Mouse (Mus musculus): ENCODE data around the gene Dusp13. TPM values are rescaled to one million over a fixed set of nuclear protein-coding genes. Genes with fewer than 3 reads are reported as not detected.

Gene Dusp13
- polyA plus RNA-seq, 2 experiments: 0.04 TPM; not detected in 1

GRCm38 (mm10) chr14:21761560-21761959, 10.6 kb upstream of the Dusp13 start:
- Histone ChIP-seq H3K27ac (no peak overlapping the region), H3K4me2 (ENCODE audit: low read depth) (no peak overlapping the region), H3K36me3 (replicated peaks; ENCODE audit: control insufficient read depth, insufficient read depth, low read depth) (no peaks in the 10 kb centered on the region), H3K27me3 (ENCODE audit: control insufficient read depth, insufficient read depth, low read length) (no peaks in the 10 kb centered on the region), H3K4me1 (replicated peaks; ENCODE audit: control insufficient read depth in 2 of 2, insufficient read depth in 2 of 2, low read length in 1 of 2) (peaks cover 18 to 35% of the 10 kb centered on the region in 2 experiments), H3K9ac (replicated peaks) (no peak overlapping the region), H3K4me3 (ENCODE audit: insufficient read depth in 1 of 2, low read depth in 2 of 2, low read length in 2 of 2) (no peak overlapping the region), H3K9me3 (ENCODE audit: control insufficient read depth, low read length) (no peaks in the 10 kb centered on the region)
- 79% methylated on average over 9 of the region's 9 CpGs for WGBS (ENCODE audit: insufficient replicate concordance)
- no peak for DNase-seq (ENCODE audit: low read depth in 3 of 3, low spot score in 3 of 3)
- TF ChIP-seq EP300 (IDR thresholded peaks at IDR 0.05; ENCODE audit: low read depth) (no peak), CTCF (IDR thresholded peaks at IDR 0.05; ENCODE audit: low read depth) (no peak)
- no peak for ATAC-seq (ENCODE audit: insufficient read depth)

- H3K9ac ChIP-seq (replicated peaks): no peak overlapping the region
- 49% methylated on average over 4 of the region's 4 CpGs for WGBS (ENCODE audit: insufficient replicate concordance)
- TF ChIP-seq EP300 (IDR thresholded peaks at IDR 0.05; ENCODE audit: low read depth): no peak
- no peak for TF ChIP-seq CTCF (IDR thresholded peaks at IDR 0.05; ENCODE audit: low read depth)
- no peak overlapping the region for H3K4me2 ChIP-seq (ENCODE audit: low read depth)
- DNase-seq (ENCODE audit: low read depth in 3 of 3, low spot score in 3 of 3): no peak
- H3K27ac ChIP-seq: no peak overlapping the region
- no peak overlapping the region for H3K4me3 ChIP-seq (ENCODE audit: insufficient read depth in 1 of 2, low read depth in 2 of 2, low read length in 2 of 2)
- H3K4me1 ChIP-seq (replicated peaks; ENCODE audit: control insufficient read depth in 2 of 2, insufficient read depth in 2 of 2, low read length in 1 of 2): peaks cover 31 to 41% of the 10 kb centered on the region in 2 experiments
- no peak for ATAC-seq (ENCODE audit: insufficient read depth)
- H3K9me3 ChIP-seq (ENCODE audit: control insufficient read depth, low read length): no peaks in the 10 kb centered on the region
- H3K36me3 ChIP-seq (replicated peaks; ENCODE audit: control insufficient read depth, insufficient read depth, low read depth): no peaks in the 10 kb centered on the region
- H3K27me3 ChIP-seq (ENCODE audit: control insufficient read depth, insufficient read depth, low read length): no peaks in the 10 kb centered on the region
Observed at GRCm38 (mm10) chr14:21753367-21753766, 2.4 kb upstream of the Dusp13 start.

GRCm38 (mm10) chr14:21752411-21752810, 1.4 kb upstream of the Dusp13 start:
- Histone ChIP-seq H3K27ac (no peak overlapping the region), H3K36me3 (replicated peaks; ENCODE audit: control insufficient read depth, insufficient read depth, low read depth) (no peaks in the 10 kb centered on the region), H3K27me3 (ENCODE audit: control insufficient read depth, insufficient read depth, low read length) (no peaks in the 10 kb centered on the region), H3K4me2 (ENCODE audit: low read depth) (peak overlapping the region; percentile 84), H3K9ac (replicated peaks) (no peak overlapping the region), H3K9me3 (ENCODE audit: control insufficient read depth, low read length) (no peaks in the 10 kb centered on the region), H3K4me3 (ENCODE audit: insufficient read depth in 1 of 2, low read depth in 2 of 2, low read length in 2 of 2) (no peak overlapping the region; a peak in 1 of 4 replicates), H3K4me1 (replicated peaks; ENCODE audit: control insufficient read depth in 2 of 2, insufficient read depth in 2 of 2, low read length in 1 of 2) (peaks cover 25 to 37% of the 10 kb centered on the region in 2 experiments)
- no peak for ATAC-seq (ENCODE audit: insufficient read depth)
- DNase-seq (ENCODE audit: low read depth in 3 of 3, low spot score in 3 of 3): no peak
- TF ChIP-seq EP300 (IDR thresholded peaks at IDR 0.05; ENCODE audit: low read depth) (no peak), CTCF (IDR thresholded peaks at IDR 0.05; ENCODE audit: low read depth) (no peak)
- 82% methylated on average over 3 of the region's 3 CpGs for WGBS (ENCODE audit: insufficient replicate concordance)

DNA sequence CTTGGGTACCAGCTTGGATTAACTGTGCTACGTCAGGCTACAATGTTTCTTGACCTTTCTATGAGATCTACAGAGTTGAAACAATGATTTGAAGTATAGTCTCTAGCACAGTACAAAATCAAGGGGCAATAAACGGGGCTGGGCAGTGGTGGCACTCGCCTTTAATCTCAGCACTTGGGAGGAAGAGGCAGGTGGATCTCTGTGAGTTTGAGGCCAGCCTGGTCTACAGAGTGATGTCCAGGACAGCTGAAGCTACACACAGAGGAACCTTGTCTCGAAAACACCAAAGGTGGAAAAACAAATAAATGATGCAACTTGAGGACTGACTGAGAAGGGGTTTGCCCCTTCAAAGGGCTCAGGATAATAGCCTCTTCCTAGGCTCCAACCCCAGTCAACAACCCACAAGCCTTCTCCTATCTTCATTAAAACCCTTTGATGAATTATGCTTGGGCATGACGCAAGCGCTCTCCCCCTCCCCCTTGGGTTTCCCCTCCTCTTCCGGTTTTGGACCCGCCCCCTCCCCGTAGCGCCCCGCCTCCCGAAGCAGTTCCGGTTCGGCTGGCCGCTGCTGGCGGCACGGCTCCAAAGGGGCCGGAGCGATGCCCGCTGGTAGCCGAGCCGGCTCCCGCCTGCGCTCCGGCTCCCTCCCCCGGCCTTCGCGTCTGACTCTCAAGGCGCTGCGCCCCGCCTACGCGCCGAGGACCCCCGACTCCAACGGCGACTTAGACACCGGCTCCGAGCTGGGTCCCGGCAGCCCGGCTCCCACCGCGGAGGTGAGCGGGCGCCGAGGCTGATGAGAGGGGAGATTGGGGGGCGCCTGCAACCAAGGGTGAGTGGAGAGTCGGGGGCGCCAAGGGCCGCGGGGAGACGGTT, 737 bp downstream of the Dusp13 start, which contains the start of gene Samd8:
TSS of gene Samd8 (plus strand) at position 524 of the 873 bp plus-strand sequence.
- Histone ChIP-seq H3K4me3 (ENCODE audit: insufficient read depth in 1 of 2, low read depth in 2 of 2, low read length in 2 of 2) (peak within 1 kb of the TSS; percentile 89 to 99), H3K27ac (peak within 1 kb of the TSS; percentile 35), H3K27me3 (ENCODE audit: control insufficient read depth, insufficient read depth, low read length) (no peaks in the 10 kb centered on the region), H3K4me1 (replicated peaks; ENCODE audit: control insufficient read depth in 2 of 2, insufficient read depth in 2 of 2, low read length in 1 of 2) (peaks cover 16 to 21% of the 10 kb centered on the region in 2 experiments), H3K9me3 (ENCODE audit: control insufficient read depth, low read length) (no peaks in the 10 kb centered on the region), H3K4me2 (ENCODE audit: low read depth) (peak within 1 kb of the TSS; percentile 84), H3K9ac (replicated peaks) (peak within 1 kb of the TSS; percentile 92), H3K36me3 (replicated peaks; ENCODE audit: control insufficient read depth, insufficient read depth, low read depth) (no peaks in the 10 kb centered on the region)
- 6% methylated on average over 50 of the region's 52 CpGs for WGBS (ENCODE audit: insufficient replicate concordance)
- peak; percentile 84 for ATAC-seq (ENCODE audit: insufficient read depth)
- peak; percentile 70 to 75 (median 71) for DNase-seq (ENCODE audit: low read depth in 3 of 3, low spot score in 3 of 3)
- TF ChIP-seq EP300 (IDR thresholded peaks at IDR 0.05; ENCODE audit: low read depth) (no peak), CTCF (IDR thresholded peaks at IDR 0.05; ENCODE audit: low read depth) (no peak)

DNA sequence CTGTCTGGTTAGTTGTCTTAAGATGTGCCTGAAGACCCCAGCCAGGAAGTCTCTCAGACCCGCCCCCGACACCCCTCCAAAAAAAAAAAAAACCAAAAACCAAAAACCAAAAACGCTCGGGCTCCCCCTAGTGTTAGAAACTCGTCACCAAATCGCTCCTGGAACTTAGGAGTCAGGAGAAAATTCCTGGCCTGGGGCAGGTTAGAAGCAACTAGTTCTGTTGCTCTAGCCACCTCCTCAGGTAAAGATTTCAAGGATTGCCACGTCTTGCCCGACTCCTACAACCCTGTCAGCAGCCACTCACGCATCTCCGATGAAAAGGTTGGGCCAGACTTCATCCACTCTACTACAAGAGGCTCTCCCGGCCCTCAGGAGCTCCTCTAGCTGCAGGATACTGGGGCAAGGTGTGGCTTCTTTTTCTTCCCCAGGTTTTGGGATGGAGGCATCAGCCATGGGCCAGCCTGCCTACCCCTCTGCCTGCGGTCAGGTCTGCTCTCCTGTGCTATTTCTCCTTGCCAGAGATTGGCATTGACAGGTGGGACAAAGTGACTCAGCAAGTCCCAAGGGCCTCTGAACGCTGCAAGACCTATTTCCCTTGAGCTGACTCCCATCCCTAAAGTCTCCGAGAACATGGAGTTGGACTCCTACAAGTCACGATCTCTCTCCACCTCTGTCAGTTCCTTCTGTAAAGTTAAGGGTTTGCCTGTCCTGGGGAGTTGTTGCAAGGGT, 2.7 kb downstream of the Dusp13 start:
- H3K27ac ChIP-seq: no peak overlapping the region
- no peak for ATAC-seq (ENCODE audit: insufficient read depth)
- 35% methylated on average over 15 of the region's 15 CpGs for WGBS (ENCODE audit: insufficient replicate concordance)
- no peak for DNase-seq (ENCODE audit: low read depth in 3 of 3, low spot score in 3 of 3)
- no peak overlapping the region for H3K4me3 ChIP-seq (ENCODE audit: insufficient read depth in 1 of 2, low read depth in 2 of 2, low read length in 2 of 2)
- H3K4me1 ChIP-seq (replicated peaks; ENCODE audit: control insufficient read depth in 2 of 2, insufficient read depth in 2 of 2, low read length in 1 of 2): peaks cover 12 to 17% of the 10 kb centered on the region in 2 experiments
- H3K9ac ChIP-seq (replicated peaks): no peak overlapping the region
- H3K4me2 ChIP-seq (ENCODE audit: low read depth): no peak overlapping the region
- TF ChIP-seq CTCF (IDR thresholded peaks at IDR 0.05; ENCODE audit: low read depth) (peak; percentile 63), EP300 (IDR thresholded peaks at IDR 0.05; ENCODE audit: low read depth) (no peak)
- no peaks in the 10 kb centered on the region for H3K36me3 ChIP-seq (replicated peaks; ENCODE audit: control insufficient read depth, insufficient read depth, low read depth)
- H3K9me3 ChIP-seq (ENCODE audit: control insufficient read depth, low read length): no peaks in the 10 kb centered on the region
- no peaks in the 10 kb centered on the region for H3K27me3 ChIP-seq (ENCODE audit: control insufficient read depth, insufficient read depth, low read length)

All from liver, embryonic 14.5 days (tissue).